Mouse (Mus musculus) lung, postnatal 10 days (tissue): ENCODE data around the gene Atxn1.

ENCODE experiments used
- DNase-seq: peaks from one replicate; pipeline ENCODE4 v3.0.0; 2021

Gene Atxn1

DNA sequence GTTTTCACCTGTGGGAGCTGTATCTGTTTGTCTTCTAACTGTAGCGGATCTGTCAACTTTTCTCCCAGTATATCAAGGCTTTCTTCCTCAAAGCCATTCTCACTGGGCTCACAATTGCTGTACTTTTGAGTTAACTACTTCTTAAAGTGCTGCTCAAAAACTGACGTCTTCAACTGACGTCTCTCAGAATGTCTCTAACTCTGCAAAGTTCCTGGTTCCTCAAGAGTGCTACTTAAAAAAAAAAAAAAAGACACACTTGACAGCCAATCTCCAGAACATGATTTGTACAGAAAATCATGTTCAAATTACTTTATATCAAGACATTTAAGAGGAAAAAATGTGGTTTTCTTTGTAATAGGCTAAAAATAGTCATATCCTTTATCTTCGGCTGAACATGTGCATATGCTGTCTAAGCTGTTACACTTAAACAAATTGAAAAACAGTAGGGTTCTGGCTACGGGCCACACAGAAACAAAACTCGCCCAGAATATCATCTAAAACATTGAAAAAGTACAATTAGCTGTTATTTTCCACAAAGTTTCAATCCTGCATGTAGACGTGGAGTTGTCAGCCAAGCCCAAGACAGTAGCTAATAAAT lies 249.1 kb downstream of the Atxn1 start:
- DNase-seq: no peak

DNA sequence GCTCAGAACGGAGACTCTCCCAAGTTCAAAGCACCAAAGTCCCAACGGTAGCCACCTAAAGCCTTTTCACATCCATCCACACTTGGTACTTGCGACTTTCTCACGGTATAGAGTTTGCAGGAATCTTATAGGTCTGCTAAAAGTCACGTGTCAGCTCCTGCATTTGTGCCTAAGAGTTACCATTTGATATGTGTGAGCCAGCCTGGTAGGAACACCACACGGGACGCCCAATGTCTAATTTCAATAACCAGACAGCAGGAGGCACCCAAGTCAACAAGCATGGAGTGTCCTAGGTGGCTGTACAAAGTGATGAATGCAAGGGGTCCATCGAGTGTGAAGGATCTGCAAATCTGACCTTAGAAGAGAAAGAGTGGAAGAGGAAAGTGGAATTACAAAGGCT lies 254.8 kb downstream of the Atxn1 start:
- DNase-seq: no peak

DNA sequence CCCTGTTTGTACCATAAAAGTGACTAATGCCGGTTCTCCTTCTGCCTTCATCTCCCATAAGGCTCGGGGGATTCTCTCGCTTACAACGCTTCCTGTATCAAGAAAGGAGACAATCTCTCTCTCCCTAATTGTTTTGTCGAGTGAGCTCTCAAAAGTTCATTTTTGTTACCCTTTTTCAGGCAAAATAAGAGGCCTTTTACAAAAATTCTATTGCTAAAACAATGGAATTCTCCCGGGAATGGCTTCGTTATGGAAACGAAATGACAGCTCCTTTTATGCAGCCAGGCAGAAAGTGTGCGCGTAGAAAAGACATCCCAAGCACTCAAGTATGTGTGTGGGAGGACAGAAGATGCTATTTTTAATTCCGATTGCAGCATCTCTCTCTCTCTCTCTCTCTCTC lies 255.4 kb downstream of the Atxn1 start:
- no peak for DNase-seq

GRCm38 (mm10) chr13:45701296-45701790 lies 263.5 kb downstream of the Atxn1 start:
- no peak for DNase-seq

- DNase-seq: no peak
These were observed 265.8 kb downstream of the Atxn1 start for GRCm38 (mm10) chr13:45698982-45699381.

GRCm38 (mm10) chr13:45696009-45696408 lies 268.8 kb downstream of the Atxn1 start:
- no peak for DNase-seq

DNA sequence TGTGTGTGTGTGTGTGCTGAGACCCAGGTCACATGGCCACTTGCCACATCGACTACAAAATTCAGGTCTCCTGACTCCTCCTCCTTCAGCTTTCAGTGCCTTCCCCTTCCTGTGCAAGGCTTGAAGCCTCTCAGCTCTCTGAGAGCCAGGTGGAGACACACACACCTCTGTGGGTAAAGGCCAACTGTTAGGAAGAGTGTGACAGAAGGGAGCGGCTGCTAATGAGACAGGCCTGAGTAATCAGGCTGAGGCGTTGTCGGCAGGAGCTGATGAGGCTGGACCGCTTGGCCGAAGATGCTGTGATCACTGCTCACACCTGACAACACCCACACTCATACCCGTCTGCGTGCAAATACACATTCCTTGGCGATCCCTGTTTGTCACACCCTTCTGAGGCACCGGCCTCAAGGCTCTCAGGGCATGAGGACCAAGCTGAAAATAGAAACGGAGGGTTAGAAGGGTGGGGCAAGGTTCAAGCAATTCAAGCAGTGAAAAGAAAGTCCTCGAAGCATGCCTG lies 269.8 kb downstream of the Atxn1 start:
- DNase-seq: peak; percentile 35

DNA sequence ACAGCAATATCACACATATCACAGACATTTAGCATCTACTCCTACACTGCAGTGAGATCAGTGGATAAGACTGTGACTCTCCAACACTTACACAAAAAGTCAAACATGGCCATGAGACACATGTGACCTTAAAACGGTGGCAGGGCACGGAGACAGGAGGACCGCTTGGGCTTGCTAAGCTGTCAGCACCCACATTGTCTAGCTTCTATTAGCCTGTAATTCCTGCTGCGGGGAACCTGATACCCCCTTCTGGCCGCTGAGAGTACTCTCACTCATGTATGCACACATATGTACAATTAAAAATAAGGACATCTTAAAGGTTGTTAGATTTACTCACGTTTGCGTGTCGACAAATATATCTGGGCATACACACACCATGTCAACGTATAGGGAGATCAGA lies 270.9 kb downstream of the Atxn1 start:
- no peak for DNase-seq

DNA sequence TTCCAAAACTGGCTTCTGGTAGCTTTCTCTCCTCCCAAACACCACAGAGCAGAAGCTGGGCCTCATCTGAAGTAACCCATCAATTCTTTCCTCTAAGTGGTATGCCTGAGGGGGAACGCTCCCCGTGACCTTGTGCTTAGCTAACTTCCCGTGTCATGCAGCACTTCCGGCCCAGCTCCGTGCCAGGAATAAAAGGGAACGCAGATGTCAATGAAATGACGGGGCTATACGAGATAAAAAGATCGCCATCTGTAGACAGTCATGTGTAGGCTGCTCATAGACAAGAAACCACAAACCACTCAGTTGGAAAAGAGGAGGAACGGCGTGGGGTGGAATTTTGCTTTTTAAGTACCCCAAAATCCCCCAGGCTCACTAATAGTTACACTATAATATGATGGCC lies 271.3 kb downstream of the Atxn1 start:
- DNase-seq: peak; percentile 53

DNA sequence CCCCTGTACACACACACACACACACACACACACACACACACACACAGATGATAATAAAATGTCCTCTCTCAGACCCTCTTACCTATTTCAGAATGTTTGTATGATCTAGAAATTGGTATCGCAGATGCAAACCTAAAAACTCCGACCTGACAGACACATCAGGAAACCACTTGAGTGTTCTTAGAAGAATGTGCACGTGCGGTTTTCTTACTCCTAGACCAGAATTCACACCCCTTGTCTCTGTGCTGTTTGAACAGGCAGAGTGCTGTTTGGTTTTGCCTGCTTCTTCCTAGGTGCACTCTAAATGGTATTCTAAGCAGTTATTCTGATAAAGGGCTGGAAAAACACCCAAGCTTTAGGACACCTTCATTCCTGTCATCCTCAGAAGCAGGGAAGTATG lies 271.7 kb downstream of the Atxn1 start:
- DNase-seq: no peak

- no peak for DNase-seq
These were observed 272.4 kb downstream of the Atxn1 start for GRCm38 (mm10) chr13:45692440-45692839.

DNA sequence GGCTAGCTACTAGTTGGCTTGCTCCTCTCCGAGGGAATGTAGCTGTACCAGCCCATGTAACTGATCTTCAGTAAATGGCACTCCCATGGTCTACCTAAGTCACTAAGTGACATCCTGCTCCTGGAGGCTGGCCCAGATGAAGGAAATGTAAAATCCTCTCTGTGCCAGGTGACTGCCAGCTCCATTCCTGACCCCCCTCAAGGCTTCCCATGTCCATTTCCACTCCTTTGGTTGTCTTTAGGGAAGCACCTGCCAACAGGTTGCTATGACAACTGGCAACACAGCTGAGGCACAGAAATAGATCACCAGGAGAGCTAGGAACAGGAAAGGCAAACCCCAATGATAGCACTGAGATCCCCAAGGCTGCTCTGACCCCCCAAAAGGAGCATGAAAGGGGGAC lies 274.4 kb downstream of the Atxn1 start:
- DNase-seq: no peak

- no peak for DNase-seq
These were observed 275.9 kb downstream of the Atxn1 start for GRCm38 (mm10) chr13:45688864-45689263.

DNA sequence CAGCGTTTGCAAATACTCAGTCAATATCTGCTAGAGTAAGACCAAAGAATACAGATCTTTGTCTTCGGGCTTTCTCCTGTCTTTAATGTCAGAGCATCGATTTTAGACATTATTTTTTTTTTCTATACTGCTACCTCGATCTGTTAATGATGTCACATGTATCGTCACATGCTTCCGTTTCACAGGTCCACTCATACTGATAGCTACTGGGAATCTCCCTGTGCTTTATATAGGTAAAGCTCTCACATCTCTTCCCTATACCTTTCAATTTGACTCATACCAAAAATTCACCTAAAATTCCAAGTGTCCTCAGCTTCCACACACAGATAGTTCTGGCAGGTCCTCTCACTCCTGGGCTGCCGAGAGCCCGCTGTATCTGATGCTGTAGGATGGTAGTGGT lies 277.2 kb downstream of the Atxn1 start:
- no peak for DNase-seq

GRCm38 (mm10) chr13:45686309-45686582 lies 278.6 kb downstream of the Atxn1 start:
- DNase-seq: no peak

DNA sequence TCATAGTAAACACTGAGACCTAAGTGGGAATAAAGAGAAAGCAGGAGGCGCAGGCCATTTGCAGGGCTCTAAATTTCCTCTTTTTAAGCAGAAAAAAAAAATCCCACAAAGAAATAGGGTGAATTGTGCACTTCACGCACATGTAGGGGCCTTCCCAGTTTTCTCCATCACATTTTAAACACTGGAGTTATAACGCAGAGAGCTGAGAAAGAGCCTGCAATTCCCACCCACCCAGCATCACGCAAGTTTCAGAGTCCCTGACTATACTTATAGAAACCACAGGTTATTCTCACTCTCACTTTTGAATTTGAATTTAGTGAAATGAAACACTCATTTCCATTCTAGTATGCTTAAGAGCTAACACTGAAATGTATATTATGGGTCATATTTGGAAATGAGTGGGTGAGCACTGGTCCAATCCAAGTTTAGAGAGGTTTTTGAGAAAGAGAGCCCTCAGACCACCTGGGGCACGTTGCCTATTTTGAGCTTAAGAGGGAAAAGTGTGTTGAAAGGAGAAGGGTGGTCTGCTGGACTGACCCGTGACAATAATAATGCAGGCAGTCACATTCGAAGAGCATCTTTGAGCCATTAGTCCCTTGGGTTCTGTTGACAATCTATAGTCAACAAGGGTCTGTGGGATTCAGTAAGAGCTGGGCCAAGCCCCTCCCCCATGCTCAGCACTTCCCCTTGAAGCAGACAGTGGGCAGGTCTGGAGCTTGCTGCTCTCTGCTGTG lies 279.1 kb downstream of the Atxn1 start:
- DNase-seq: no peak

DNA sequence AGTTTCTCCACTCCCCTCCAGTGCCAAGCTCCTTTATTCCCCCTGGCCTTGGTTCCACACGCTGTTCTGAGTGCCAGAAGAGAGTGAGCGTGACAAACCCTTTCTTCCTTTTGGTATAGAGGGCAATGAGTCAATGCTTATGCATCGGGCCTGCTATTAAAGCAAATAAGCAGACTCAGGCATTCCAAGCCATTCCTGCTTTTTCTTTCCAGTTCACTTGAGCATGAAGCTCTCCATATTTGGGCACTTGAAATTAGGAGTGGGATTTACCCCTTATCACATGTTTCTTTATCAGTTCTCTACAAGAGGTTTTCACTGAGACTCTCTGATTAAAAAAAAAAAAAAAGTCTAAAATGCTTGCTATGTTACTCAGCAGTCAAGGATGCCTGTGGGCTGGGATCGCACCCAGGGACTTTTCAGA lies 279.9 kb downstream of the Atxn1 start:
- no peak for DNase-seq

- DNase-seq: no peak
These were observed 280.8 kb downstream of the Atxn1 start for GRCm38 (mm10) chr13:45683991-45684390.

- DNase-seq: peak; percentile 57
These were observed 283.6 kb downstream of the Atxn1 start for GRCm38 (mm10) chr13:45681196-45681595.

- peak; percentile 51 for DNase-seq
These were observed 284.2 kb downstream of the Atxn1 start for GRCm38 (mm10) chr13:45680651-45681050.

- DNase-seq: no peak
These were observed 285.7 kb downstream of the Atxn1 start for GRCm38 (mm10) chr13:45679096-45679495.

- no peak for DNase-seq
These were observed 292.2 kb downstream of the Atxn1 start for GRCm38 (mm10) chr13:45672628-45673027.

- no peak for DNase-seq
These were observed 294.8 kb downstream of the Atxn1 start for GRCm38 (mm10) chr13:45669969-45670368.

DNA sequence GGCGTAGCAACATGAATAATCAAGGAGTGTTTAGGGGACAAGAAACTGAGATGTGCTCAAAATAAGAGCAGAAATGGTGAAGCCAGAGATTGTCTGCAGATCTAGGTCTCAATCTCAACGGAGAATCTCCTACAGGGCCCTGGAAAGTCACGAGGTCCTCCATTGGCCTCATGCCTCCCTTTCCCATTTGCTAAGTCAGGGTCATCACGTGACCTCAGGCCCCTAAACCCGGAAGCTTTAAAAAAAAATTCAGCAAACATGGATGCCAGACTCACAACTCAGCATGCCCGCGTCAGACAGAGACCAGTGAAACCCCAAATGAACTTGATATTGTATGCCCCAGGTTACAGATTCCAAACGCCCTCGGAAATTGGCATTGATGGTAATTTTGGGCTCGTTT lies 302.0 kb downstream of the Atxn1 start:
- DNase-seq: no peak

- no peak for DNase-seq
These were observed 302.6 kb downstream of the Atxn1 start for GRCm38 (mm10) chr13:45662216-45662615.
